Mouse (Mus musculus): Measurements from ENCODE around the gene Mprip.
"Not testable (repeated sequence)": the region's sequence is repeated elsewhere in the genome, so short reads cannot be mapped to it uniquely, and the experiment has no call there.

The Mprip gene

DNA sequence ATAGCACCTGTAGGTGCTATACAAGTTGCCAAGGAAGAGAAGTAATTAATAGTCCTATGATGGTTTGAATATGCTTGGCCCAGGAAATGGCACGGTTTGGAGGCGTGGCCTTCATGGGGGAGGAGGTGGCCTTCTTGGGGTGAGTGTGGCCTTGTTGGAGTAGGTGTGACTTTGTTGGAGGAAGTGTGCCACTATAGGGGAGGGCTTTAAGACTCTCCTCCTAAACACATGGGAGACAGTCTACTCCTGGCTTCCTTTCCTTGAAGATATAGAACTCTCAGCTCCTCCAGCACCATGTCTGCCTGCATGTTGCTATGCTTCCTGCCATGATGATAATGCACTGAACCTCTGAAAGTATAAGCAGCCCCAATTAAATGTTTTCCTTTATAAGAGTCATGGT is 8.1 kb upstream of the Mprip start:
- in situ Hi-C loops (cut with MboI; ENCODE audit: unreplicated experiment in 2 of 2): no loop called here

GRCm38 (mm10) chr11:59653547-59653946 is 7.6 kb upstream of the Mprip start:
- in situ Hi-C loops (cut with MboI; ENCODE audit: unreplicated experiment in 2 of 2): no loop called here

GRCm38 (mm10) chr11:59655337-59655736 is 5.8 kb upstream of the Mprip start:
- in situ Hi-C loops (cut with MboI; ENCODE audit: unreplicated experiment in 2 of 2): no loop called here

GRCm38 (mm10) chr11:59656016-59656415 is 5.1 kb upstream of the Mprip start:
- in situ Hi-C loops (cut with MboI; ENCODE audit: unreplicated experiment in 2 of 2): no loop called here

GRCm38 (mm10) chr11:59661601-59662248 is 620 bp downstream of the Mprip start:
- in situ Hi-C loops (cut with MboI; ENCODE audit: unreplicated experiment in 2 of 2): loop anchor here in 1 of 2 experiments (5.0 kb wide), 1 partner anchor 34 kb away; no protein-coding TSS in a partner anchor

DNA sequence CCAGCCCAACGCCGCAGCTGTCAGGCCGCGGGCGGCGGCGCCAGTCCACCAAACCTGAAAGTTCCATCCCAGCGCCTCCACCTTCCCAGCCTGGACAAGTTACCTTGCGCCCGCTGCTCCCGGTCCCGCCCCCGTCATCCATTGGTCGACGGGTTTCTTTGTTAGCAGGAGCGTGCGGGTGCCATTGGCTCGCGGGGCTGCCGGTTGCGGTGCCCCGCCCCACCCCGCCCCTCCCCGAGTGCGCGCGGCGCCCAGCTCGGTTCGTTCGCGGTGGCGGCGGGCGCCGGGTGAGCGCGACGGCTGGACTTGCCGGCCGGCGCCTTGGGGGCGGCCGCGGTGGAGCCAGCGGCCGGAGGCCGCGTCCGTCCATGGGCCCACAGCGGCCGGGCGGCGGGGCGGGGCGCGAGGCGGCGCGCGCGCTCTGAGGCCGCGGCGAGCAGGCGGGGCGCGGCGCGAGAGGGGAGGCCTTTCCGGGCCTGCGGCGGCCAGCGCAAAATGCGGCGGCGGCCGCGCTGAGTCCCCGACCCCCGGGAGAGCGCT is 1.2 kb downstream of the Mprip start:
- in situ Hi-C loops (cut with MboI; ENCODE audit: unreplicated experiment in 2 of 2): loop anchor here in 1 of 2 experiments (5.0 kb wide), 1 partner anchor 35 kb away; no protein-coding TSS in a partner anchor

- in situ Hi-C loops (cut with MboI; ENCODE audit: unreplicated experiment in 2 of 2): loop anchor here in 1 of 2 experiments (5.0 kb wide), 1 partner anchor 36 kb away; no protein-coding TSS in a partner anchor
These were observed 2.0 kb downstream of the Mprip start for GRCm38 (mm10) chr11:59662877-59663775.

DNA sequence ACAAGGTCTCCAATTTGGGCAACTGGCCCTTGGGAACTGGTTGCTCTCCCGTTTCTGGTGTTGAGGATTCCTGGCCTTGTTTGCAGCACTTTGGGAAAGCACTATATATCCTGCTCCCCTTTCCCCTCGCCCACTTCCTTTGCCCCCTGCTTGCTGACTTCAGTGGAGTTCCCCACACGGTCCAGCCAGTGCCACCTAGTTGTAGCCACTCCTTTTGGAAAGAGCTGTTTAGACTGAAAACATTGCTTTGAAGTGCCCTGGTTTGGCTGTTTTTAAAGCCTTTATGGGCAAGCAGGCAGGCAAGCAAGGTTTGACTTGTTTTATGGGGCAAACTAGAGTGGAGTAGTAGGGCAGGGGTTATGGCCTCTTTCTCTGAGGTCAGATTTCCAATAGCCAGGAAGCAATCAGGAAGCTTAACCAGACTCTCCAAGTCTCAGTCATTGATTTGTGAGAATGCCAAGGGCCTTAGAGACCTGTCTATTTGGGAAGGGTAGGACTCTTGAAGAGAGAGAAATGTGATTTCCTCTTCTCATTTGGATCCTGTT is 2.7 kb downstream of the Mprip start:
- in situ Hi-C loops (cut with MboI; ENCODE audit: unreplicated experiment in 2 of 2): loop anchor here in 1 of 2 experiments (5.0 kb wide), 1 partner anchor 37 kb away; no protein-coding TSS in a partner anchor

- in situ Hi-C loops (cut with MboI; ENCODE audit: unreplicated experiment in 2 of 2): loop anchor here in 1 of 2 experiments (5.0 kb wide), 1 partner anchor 38 kb away; no protein-coding TSS in a partner anchor
These were observed 3.7 kb downstream of the Mprip start for GRCm38 (mm10) chr11:59664818-59665217.

DNA sequence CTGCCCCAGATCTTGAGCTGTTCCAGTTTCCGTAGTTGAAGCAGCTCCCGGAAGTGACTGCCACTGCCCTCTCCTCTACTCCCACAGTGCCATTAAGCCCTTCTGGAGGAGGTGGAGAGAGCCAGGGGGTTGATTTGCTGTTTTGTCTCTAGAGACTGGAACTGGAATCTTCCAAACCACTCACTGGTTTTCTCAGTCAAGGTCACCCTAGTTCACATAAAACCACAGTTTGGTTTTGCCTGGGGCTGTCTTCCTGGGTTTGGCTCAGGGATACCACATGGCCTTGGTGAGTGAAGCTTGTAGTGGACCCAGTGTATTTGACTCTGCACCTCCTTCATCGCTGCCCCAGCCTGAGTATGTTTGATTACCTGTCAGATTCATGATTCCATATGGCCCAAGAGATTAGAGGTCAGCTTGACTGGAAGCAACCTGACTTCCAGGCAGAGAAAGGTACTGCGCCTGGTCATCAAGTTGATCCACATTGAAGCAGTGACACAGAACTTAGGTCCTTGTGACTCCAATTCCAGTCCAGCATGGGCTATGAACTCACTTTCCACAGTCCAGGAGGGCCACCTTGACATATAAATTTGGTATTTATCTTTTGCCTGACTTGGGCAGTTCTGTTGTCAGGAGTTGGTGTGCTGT is 10.1 kb downstream of the Mprip start:
- in situ Hi-C loops (cut with MboI; ENCODE audit: unreplicated experiment in 2 of 2): no loop called here

- in situ Hi-C loops (cut with MboI; ENCODE audit: unreplicated experiment in 2 of 2): no loop called here
These were observed 12.9 kb downstream of the Mprip start for GRCm38 (mm10) chr11:59674013-59674412.

DNA sequence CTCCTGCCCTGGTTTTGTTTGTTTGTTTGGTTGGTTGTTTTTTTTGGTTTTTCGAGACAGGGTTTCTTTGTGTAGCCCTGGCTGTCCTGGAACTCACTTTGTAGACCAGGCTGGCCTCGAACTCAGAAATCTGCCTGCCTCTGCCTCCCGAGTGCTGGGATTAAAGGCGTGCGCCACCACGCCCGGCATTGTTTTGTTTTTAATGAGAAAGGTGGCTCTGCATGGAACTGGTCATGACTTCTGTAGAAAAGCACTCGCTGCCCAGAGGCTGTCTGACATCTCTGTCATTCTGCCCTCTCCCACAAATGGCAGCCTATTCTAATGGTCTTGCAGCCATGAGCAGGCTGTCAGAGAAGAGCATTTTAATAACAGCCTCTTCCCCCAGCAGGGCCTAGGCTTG is 13.6 kb downstream of the Mprip start:
- in situ Hi-C loops (cut with MboI; ENCODE audit: unreplicated experiment in 2 of 2): not testable (repeated sequence)

DNA sequence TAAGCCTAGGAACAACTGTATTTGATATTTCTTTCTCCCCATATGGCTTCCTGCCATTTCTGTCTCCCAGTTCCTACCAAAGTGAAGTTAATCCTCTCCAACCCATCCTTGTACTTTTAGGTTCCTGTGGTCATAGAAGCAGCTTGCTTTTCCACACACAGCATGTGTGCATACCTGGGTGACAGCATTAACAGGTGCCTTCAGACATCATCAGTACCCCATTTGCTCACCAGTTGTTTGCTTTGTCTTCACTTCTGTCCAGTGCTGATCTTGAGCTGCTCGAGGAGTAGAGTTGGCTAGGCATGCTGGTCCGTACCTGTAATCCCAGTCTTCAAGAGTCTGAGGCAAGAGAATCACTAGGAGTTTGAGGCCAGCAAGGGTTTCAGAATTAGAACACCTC is 16.7 kb downstream of the Mprip start:
- in situ Hi-C loops (cut with MboI; ENCODE audit: unreplicated experiment in 2 of 2): no loop called here

- in situ Hi-C loops (cut with MboI; ENCODE audit: unreplicated experiment in 2 of 2): no loop called here
These were observed 17.6 kb downstream of the Mprip start for GRCm38 (mm10) chr11:59678693-59679092.

DNA sequence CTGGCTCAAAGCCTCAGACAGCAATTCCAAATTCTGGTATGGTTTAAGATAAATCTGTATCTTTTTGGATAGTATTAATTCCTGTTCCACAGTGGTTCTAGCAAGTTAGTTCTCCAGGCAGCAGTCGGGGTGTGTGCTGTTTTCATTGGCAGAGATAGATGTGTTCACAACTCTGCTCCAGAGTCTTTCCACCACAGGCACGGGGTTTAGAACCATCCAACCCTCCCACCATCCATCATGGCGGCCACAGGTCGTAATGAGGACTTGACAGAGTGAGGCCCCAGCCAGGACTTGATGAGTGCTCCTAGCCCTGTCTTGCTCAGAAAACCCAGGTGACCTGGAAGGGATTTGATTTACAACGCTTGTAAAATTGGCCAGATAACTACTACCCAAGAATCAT is 19.0 kb downstream of the Mprip start:
- in situ Hi-C loops (cut with MboI; ENCODE audit: unreplicated experiment in 2 of 2): no loop called here

DNA sequence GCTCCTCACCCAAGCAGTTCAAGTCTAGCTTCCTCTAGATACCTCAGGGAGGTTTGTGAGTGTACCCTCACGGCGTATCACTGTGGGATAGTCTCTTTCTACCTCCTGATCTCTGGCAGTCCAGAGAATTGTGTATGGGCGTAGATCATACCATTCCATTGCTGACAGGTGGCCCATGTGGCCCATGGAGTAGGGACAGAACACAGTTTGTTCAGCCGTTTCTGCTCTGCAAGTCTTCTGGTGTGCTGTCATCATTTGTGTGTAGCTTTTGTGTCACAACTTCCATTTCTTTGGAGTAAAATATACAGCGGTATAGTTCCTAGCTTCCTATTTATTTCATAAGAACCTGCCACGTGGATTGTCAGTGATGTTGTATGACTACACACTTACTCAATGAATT is 23.9 kb downstream of the Mprip start:
- in situ Hi-C loops (cut with MboI; ENCODE audit: unreplicated experiment in 2 of 2): no loop called here

- in situ Hi-C loops (cut with MboI; ENCODE audit: unreplicated experiment in 2 of 2): no loop called here
These were observed 33.4 kb downstream of the Mprip start for GRCm38 (mm10) chr11:59694533-59694932.

DNA sequence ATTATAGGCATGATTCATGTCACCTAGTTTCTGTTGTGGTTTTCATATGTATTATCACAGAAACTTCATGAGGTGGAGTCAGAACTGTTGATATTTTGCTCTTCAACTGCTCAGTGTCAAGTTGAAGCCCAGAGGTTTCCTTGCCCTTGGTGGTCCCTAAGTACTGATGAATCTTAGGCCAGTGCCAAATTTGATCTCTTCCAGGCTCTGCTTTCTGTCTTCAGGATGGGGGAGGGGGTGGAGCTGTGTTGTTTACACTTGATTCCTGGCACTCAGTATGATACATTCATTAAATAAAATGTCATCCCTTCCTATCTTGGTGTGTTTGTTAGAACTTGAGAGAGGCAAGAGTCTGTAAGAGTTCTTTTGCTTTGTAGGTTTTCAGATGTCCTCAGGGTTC is 34.4 kb downstream of the Mprip start:
- in situ Hi-C loops (cut with MboI; ENCODE audit: unreplicated experiment in 2 of 2): no loop called here

- in situ Hi-C loops (cut with MboI; ENCODE audit: unreplicated experiment in 2 of 2): no loop called here
These were observed 36.5 kb downstream of the Mprip start for GRCm38 (mm10) chr11:59697572-59697971.

DNA sequence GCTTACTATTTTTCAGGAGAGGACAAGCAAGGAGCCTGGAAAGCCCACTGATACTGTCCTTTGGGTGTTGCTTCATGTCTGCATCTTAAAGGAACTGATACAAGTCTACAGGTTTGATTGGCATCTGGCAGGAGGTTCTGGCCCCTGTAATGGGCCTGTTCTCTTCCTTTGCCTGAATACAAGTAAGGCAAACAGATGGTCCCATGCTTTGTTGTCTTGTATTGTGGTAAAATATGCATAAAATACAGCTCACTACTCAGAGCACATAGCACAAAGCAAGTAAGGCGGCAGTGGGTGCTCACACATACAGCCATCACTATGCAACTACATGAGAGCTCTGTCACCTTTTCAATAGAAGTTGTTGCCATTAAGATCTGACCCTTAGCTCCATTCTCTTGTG is 39.7 kb downstream of the Mprip start:
- in situ Hi-C loops (cut with MboI; ENCODE audit: unreplicated experiment in 2 of 2): no loop called here
